Mouse (Mus musculus): ENCODE data around the gene Slain1. TPM values are rescaled to one million over a fixed set of nuclear protein-coding genes. Genes with fewer than 3 reads are reported as not detected.

The Slain1 gene
- total RNA-seq (2018; cell fraction: chromatin; rRNA removed): not detected
- total RNA-seq (2018; cell fraction: cytosol; rRNA removed): under 1 TPM in 10 of 26 experiments, not detected in 16; 0.03 to 0.37 (median 0.09) TPM
- total RNA-seq (2018; cell fraction: nucleus; rRNA removed): not detected
- 0.22 to 0.26 TPM in 2 of 3 replicates, not detected in the other for polyA plus RNA-seq (2018)

DNA sequence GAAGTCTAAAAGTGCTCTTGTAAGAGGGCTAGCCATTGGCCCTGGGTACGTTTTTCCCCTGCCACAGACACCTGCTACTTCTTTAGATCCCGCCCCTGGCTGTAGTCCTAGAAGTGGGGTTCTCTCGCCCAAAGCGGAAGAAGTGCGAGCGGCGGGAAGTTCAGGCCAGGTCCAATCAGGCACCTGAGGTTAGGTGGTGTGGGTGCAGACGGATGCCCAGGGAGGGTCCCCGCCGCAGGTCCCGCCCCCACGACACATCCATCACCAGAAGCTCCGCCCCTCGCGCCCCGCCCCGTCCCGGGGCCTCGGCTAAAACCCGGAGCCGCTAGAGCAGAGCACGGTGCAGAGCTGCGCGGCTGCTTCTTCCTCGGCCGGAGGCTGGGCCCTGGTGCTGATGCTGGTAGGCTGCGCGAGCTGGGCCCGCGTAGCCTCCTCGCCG lies at the start of gene Slain1:
Slain1 (plus strand) TSS at position 333 of the 439 bp plus-strand sequence.
- Histone ChIP-seq H3K79me2 (ENCODE audit: inconsistent target) (no peaks in the 10 kb centered on the region), H3K27ac (no peak within 1 kb of the TSS), H3K36me3 (ENCODE audit: inconsistent target) (no peaks in the 10 kb centered on the region), H3K4me3 (ENCODE audit: inconsistent target) (no peak within 1 kb of the TSS)
- under 1% methylated on average over 29 of the region's 32 CpGs for WGBS (ENCODE audit: missing documents)

- WGBS (ENCODE audit: missing documents): 91% methylated on average over 6 of the region's 8 CpGs
- Histone ChIP-seq H3K4me3 (ENCODE audit: inconsistent target) (no peak overlapping the region), H3K36me3 (ENCODE audit: inconsistent target) (no peaks in the 10 kb centered on the region), H3K27ac (no peak overlapping the region), H3K79me2 (ENCODE audit: inconsistent target) (no peaks in the 10 kb centered on the region)
These were observed 42.0 kb upstream of the Slain1 start for GRCm38 (mm10) chr14:103608063-103608462.

GRCm38 (mm10) chr14:103613573-103614271 lies 36.3 kb upstream of the Slain1 start:
- Histone ChIP-seq H3K4me3 (ENCODE audit: inconsistent target) (no peak overlapping the region), H3K36me3 (ENCODE audit: inconsistent target) (no peaks in the 10 kb centered on the region), H3K79me2 (ENCODE audit: inconsistent target) (no peaks in the 10 kb centered on the region), H3K27ac (no peak overlapping the region)
- WGBS (ENCODE audit: missing documents): 96% methylated on average over 6 of the region's 6 CpGs

GRCm38 (mm10) chr14:103614272-103614587 lies 35.8 kb upstream of the Slain1 start:
- WGBS (ENCODE audit: missing documents): 90% methylated on average over 4 of the region's 4 CpGs
- Histone ChIP-seq H3K79me2 (ENCODE audit: inconsistent target) (no peaks in the 10 kb centered on the region), H3K4me3 (ENCODE audit: inconsistent target) (no peak overlapping the region), H3K36me3 (ENCODE audit: inconsistent target) (no peaks in the 10 kb centered on the region), H3K27ac (no peak overlapping the region)

DNA sequence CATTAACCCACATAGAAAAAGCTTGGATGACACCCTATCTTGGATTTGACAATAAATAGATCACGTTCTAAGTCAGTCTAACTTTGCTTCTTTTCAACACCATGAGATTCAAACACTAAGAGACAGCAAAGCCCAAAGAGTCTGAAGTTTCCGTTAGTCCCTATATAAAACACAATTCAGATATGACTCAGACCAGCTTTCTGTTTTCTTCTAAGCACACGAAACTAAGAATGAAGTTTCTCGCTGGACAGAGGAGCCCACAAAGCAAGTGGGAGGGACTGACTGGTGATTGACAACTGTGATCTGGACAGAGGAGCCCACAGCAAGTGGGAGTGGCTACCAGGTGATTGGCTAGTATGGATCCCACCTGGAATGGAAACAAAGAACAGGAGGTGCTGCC lies 30.3 kb upstream of the Slain1 start:
- whole genome bisulfite sequencing (ENCODE audit: missing documents): 89% methylated on average over 4 of the region's 4 CpGs
- Histone ChIP-seq H3K4me3 (ENCODE audit: inconsistent target) (no peak overlapping the region), H3K27ac (no peak overlapping the region), H3K36me3 (ENCODE audit: inconsistent target) (no peaks in the 10 kb centered on the region), H3K79me2 (ENCODE audit: inconsistent target) (no peaks in the 10 kb centered on the region)

DNA sequence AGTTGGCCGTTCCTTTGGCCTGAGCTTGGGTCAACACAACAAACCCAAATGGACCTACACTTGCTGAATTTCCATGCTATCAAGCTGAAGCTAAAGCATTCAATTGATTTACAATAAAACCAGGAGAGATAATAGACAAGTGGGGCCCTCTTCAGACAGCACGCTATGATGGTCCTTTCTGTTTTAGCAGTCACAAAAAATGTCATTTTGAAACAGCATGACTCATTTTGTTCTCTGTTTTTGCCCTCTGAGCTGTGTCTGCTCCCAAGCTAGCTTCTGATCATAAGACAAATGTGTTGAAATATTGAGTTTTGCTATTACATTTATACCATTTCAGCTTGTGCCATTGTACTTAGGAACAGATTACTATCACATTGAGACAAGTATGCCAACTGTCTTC lies 28.8 kb upstream of the Slain1 start:
- 100% methylated on average over 2 of the region's 2 CpGs for WGBS (ENCODE audit: missing documents)
- no peaks in the 10 kb centered on the region for H3K79me2 ChIP-seq (ENCODE audit: inconsistent target)
- H3K36me3 ChIP-seq (ENCODE audit: inconsistent target): no peaks in the 10 kb centered on the region
- no peak overlapping the region for H3K27ac ChIP-seq
- H3K4me3 ChIP-seq (ENCODE audit: inconsistent target): no peak overlapping the region

GRCm38 (mm10) chr14:103626100-103626499 lies 23.9 kb upstream of the Slain1 start:
- H3K4me3 ChIP-seq (ENCODE audit: inconsistent target): no peak overlapping the region
- H3K36me3 ChIP-seq (ENCODE audit: inconsistent target): no peaks in the 10 kb centered on the region
- no peak overlapping the region for H3K27ac ChIP-seq
- WGBS (ENCODE audit: missing documents): 90% methylated on average over 6 of the region's 6 CpGs
- no peaks in the 10 kb centered on the region for H3K79me2 ChIP-seq (ENCODE audit: inconsistent target)

DNA sequence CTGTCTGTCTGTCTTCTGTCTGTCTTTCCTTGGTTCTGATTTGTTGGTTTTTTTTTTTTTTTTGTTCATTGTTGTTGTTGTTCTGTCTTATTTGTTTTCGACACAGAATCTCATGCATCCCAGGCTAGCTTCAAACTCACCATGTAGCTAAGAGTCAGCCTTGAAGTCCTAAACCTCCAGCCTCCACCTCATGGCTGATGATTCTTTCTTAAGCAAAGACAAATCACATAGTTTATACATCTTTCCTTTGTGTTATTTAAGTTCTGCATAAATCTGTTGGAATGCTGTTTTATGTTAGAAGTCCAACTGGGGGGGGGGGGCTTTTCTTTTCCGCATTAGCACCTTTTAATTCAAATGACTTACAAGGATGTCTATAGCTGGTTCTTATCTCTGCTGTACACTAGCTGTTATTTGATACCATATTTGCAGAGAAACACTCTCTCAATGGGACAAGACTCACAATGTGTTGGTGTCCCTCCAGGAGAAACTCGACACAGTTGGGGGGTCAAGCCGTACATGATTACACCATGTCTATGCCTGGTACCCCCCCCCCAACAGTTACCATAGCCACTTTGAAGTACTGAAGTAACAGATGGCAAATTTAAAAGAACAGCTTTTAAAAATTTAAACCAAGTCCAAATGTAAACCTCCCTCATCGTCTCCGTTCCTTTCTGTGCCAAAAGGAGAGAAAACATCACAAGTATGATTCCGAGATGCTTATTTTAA lies 20.2 kb upstream of the Slain1 start:
- Histone ChIP-seq H3K27ac (no peak overlapping the region), H3K79me2 (ENCODE audit: inconsistent target) (no peaks in the 10 kb centered on the region), H3K4me3 (ENCODE audit: inconsistent target) (no peak overlapping the region), H3K36me3 (ENCODE audit: inconsistent target) (no peaks in the 10 kb centered on the region)
- 89% methylated on average over 7 of the region's 7 CpGs for WGBS (ENCODE audit: missing documents)

- Histone ChIP-seq H3K27ac (no peak overlapping the region), H3K36me3 (ENCODE audit: inconsistent target) (no peaks in the 10 kb centered on the region), H3K4me3 (ENCODE audit: inconsistent target) (no peak overlapping the region), H3K79me2 (ENCODE audit: inconsistent target) (no peaks in the 10 kb centered on the region)
- WGBS (ENCODE audit: missing documents): 85% methylated on average over 8 of the region's 8 CpGs
These were observed 19.5 kb upstream of the Slain1 start for GRCm38 (mm10) chr14:103630545-103630944.

DNA sequence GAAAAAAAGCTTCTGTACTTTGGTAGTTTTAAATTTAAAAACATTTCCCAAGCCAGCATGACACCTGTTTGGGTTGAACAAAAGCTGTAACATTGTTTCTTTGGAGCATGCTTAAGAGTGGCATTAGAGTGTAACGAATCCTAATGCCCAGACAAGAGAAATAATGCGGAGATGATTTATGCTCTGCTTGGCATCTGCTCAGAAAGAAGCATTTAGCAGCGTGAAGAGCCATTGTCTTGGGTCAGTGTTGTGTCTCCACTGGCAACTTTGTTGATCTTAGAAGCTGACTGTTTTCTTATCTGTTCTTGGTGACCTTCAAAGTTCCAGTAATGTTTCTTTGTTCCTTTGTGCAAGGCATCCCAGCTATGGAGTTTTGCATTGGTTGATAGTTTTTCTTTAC lies 6.1 kb upstream of the Slain1 start:
- no peaks in the 10 kb centered on the region for H3K79me2 ChIP-seq (ENCODE audit: inconsistent target)
- WGBS (ENCODE audit: missing documents): 88% methylated on average over 3 of the region's 3 CpGs
- no peaks in the 10 kb centered on the region for H3K36me3 ChIP-seq (ENCODE audit: inconsistent target)
- no peak overlapping the region for H3K27ac ChIP-seq
- no peak overlapping the region for H3K4me3 ChIP-seq (ENCODE audit: inconsistent target)

- WGBS (ENCODE audit: missing documents): 100% methylated on average over 2 of the region's 2 CpGs
- H3K4me3 ChIP-seq (ENCODE audit: inconsistent target): no peak overlapping the region
- H3K79me2 ChIP-seq (ENCODE audit: inconsistent target): no peaks in the 10 kb centered on the region
- H3K36me3 ChIP-seq (ENCODE audit: inconsistent target): no peaks in the 10 kb centered on the region
- no peak overlapping the region for H3K27ac ChIP-seq
These were observed 2.0 kb upstream of the Slain1 start for GRCm38 (mm10) chr14:103647981-103648380.

- WGBS (ENCODE audit: missing documents): 27% methylated on average over 12 of the region's 12 CpGs
- H3K27ac ChIP-seq: no peak overlapping the region
- no peaks in the 10 kb centered on the region for H3K36me3 ChIP-seq (ENCODE audit: inconsistent target)
These were observed 1.3 kb upstream of the Slain1 start for GRCm38 (mm10) chr14:103648623-103649255.

DNA sequence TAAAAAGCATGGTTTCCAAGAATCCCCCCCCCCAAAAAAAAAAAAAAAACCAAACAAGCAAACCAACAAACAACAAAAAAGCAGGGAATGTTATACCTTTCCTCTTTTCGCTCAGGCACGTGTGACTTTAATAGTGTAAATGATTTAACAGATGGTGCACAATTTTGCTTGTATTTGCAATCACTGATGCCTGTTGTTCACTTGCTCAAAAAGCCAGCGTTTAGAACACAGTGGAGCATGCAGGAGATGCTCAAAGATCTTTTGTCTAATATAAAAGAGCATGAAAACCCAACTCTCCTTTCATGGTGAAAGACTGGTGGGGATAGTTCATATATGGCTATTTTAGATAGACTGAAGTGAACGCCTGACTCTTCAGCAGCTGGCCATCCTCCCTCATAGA lies 726 bp upstream of the Slain1 start:
- WGBS (ENCODE audit: missing documents): 42% methylated on average over 4 of the region's 4 CpGs

More at GRCm38 (mm10) chr14:103648623-103649255, 1.3 kb upstream of the Slain1 start:
- Histone ChIP-seq H3K4me3 (ENCODE audit: inconsistent target) (no peak overlapping the region), H3K79me2 (ENCODE audit: inconsistent target) (no peaks in the 10 kb centered on the region)

DNA sequence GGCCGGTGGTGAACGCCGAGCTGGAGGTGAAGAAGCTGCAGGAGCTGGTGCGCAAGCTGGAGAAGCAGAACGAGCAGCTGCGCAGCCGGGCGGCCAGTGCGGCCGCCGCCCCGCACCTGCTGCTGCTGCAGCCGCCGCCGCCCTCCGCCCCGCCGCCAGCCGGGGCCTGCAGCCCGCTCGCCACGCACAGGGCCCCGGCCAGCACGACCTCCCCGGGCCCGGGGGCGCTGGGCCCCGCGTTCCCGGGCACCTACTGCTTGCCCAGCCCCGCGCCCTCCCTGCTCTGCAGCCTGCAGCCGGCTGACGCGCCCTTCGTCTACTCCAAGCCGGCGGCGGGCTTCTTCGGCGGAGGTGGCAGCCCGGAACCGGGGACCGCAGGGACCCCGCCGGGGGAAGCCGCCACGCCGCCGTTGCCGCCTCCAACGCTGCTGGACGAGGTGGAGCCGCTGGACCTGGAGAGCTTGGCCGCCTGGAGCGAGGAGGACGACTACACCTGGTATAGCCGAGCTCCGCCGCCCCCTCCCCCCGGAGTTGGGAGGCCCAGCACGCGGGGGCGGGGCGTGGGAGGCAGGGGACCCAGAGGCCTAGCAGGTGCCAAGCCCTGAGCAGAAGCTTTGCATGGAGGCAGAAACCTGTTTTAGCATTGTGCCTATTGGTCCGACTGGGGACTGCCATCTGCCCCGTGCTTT lies 529 bp downstream of the Slain1 start:
- Histone ChIP-seq H3K79me2 (ENCODE audit: inconsistent target) (no peaks in the 10 kb centered on the region), H3K36me3 (ENCODE audit: inconsistent target) (no peaks in the 10 kb centered on the region), H3K27ac (no peak overlapping the region), H3K4me3 (ENCODE audit: inconsistent target) (no peak overlapping the region)
- WGBS (ENCODE audit: missing documents): 2% methylated on average over 66 of the region's 67 CpGs

More for the DNA sequence above, 726 bp upstream of the Slain1 start:
- Histone ChIP-seq H3K36me3 (ENCODE audit: inconsistent target) (no peaks in the 10 kb centered on the region), H3K79me2 (ENCODE audit: inconsistent target) (no peaks in the 10 kb centered on the region), H3K27ac (no peak overlapping the region), H3K4me3 (ENCODE audit: inconsistent target) (no peak overlapping the region)

All from macrophage (primary cell).